Mouse (Mus musculus): Measurements from ENCODE around the gene Phf19. TPM values are rescaled to one million over a fixed set of nuclear protein-coding genes. Genes with fewer than 3 reads are reported as not detected.

The Phf19 gene
- 2.3 and 3.0 TPM in 2 replicates for polyA plus RNA-seq (2015; fragmentation: Nextera tagmentation; extraction: Ambion mirVana)

DNA sequence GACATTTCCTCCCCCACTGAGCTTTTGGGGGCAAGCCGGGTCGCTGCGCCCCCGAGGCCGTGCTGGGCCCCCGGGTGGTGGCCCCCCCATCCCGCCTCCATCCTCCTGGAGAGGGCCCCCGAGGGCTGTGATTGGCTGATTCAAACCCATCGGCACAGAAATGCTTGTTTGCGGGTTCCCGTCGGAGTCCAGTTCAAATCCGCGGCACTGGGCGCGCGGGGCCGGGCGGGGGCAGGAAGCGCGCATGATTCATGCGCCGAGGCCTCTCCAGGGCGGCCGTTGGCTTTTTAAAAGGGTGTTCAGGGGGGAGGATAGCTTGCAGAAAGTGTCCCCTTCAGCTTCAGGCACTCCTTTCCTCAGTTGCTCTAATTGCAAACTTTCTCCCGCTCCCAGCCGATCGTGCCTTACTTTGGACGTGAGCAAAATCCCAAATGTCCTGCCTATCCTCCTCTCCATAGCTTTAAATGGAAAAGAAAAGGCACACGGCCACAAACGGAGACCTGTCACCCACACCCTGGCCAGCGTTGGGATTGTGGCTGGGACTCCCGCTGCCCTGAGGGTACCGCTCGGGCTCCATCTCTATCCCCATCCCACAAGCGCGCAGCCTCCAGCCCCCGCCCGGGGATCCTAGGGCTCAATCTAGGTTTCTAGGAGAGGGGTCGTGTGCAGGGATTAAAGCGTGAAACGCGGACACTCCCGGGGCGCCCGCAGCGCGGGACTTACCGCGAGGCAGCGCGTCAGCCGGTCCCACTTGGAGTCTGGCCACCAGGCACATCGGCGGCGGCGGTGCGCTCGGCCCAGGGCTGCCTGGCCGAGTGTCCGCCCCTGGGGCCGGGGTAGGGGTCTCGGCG is at the start of gene Phf19:
Gene Phf19, minus strand, starts transcription at position 809 of the 851 bp plus-strand sequence.
- Histone ChIP-seq H3K9ac (peak within 1 kb of the TSS; percentile 78), H3K4me3 (replicated peaks) (peak within 1 kb of the TSS; percentile 74), H3K9me3 (replicated peaks) (no peaks in the 10 kb centered on the region), H3K27ac (peak within 1 kb of the TSS; percentile 60), H3K36me3 (peaks cover 20% of the 10 kb centered on the region; the same call in 1 of the 2 replicates), H3K27me3 (peaks cover 39% of the 10 kb centered on the region), H3K4me1 (replicated peaks) (peaks cover 28% of the 10 kb centered on the region), H3K4me2 (peak within 1 kb of the TSS; percentile 90)
- DNase-seq (peak; percentile 32), ATAC-seq (ENCODE audit: low read depth) (peak; percentile 47; the same call in 1 of the 2 replicates)
- WGBS (ENCODE audit: insufficient replicate concordance): under 1% methylated on average over 62 of the region's 64 CpGs

- Histone ChIP-seq H3K36me3 (no peaks in the 10 kb centered on the region), H3K4me3 (replicated peaks) (no peak overlapping the region), H3K9ac (no peak overlapping the region), H3K4me1 (replicated peaks) (peaks cover 11% of the 10 kb centered on the region), H3K4me2 (no peak overlapping the region), H3K27ac (no peak overlapping the region), H3K27me3 (peaks cover 14% of the 10 kb centered on the region), H3K9me3 (replicated peaks) (no peaks in the 10 kb centered on the region)
- WGBS (ENCODE audit: insufficient replicate concordance): 61% methylated on average over 13 of the region's 13 CpGs
- no peak for DNase-seq
- no peak for ATAC-seq (ENCODE audit: low read depth)
Measured at GRCm38 (mm10) chr2:34963371-34963956, 49.6 kb upstream of the Phf19 start.

DNA sequence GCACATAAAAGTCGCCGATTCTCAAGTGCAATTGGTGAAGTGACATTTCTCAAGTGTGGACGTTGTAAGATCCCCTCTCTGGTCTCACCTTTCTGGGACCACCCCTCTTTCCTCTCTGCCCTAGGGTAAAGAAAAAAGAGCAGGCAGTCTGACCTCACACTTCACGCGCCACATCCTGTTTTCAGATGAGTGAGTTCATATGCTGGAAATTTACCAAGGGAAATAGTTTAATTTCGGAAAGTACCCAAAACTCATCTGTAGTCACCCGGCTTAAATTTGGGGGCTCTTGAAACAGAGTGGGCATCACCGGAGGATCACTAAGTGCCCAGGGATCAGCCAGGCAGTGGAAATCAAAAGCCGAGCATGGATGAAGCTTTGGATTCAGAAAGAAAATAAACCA is 49.1 kb upstream of the Phf19 start:
- 67% methylated on average over 9 of the region's 9 CpGs for WGBS (ENCODE audit: insufficient replicate concordance)
- no peak for DNase-seq
- H3K9me3 ChIP-seq (replicated peaks): no peaks in the 10 kb centered on the region
- no peak overlapping the region for H3K27ac ChIP-seq
- peaks cover 11% of the 10 kb centered on the region for H3K4me1 ChIP-seq (replicated peaks)
- no peak for ATAC-seq (ENCODE audit: low read depth)
- H3K9ac ChIP-seq: no peak overlapping the region
- no peak overlapping the region for H3K4me2 ChIP-seq
- H3K4me3 ChIP-seq (replicated peaks): no peak overlapping the region
- H3K27me3 ChIP-seq: peaks cover 14% of the 10 kb centered on the region
- no peaks in the 10 kb centered on the region for H3K36me3 ChIP-seq

- Histone ChIP-seq H3K9ac (no peak overlapping the region), H3K27me3 (peaks cover 14% of the 10 kb centered on the region), H3K4me1 (replicated peaks) (peaks cover 11% of the 10 kb centered on the region), H3K36me3 (no peaks in the 10 kb centered on the region), H3K4me2 (no peak overlapping the region), H3K27ac (no peak overlapping the region), H3K4me3 (replicated peaks) (no peak overlapping the region), H3K9me3 (replicated peaks) (no peaks in the 10 kb centered on the region)
- no peak for DNase-seq
- WGBS (ENCODE audit: insufficient replicate concordance): 59% methylated on average over 2 of the region's 2 CpGs
- no peak for ATAC-seq (ENCODE audit: low read depth)
Measured at GRCm38 (mm10) chr2:34962211-34962610, 48.4 kb upstream of the Phf19 start.

- no peaks in the 10 kb centered on the region for H3K9me3 ChIP-seq (replicated peaks)
- ATAC-seq (ENCODE audit: low read depth) (no peak), DNase-seq (no peak)
- no peak within 1 kb of the TSS; the same call in 1 of the 2 replicates for H3K9ac ChIP-seq
- no peaks in the 10 kb centered on the region for H3K36me3 ChIP-seq
- peaks cover 11% of the 10 kb centered on the region for H3K4me1 ChIP-seq (replicated peaks)
- H3K27me3 ChIP-seq: peaks cover 14% of the 10 kb centered on the region
- H3K4me2 ChIP-seq: peak within 1 kb of the TSS; percentile 47
- 0 out of 2 replicates have a peak within 1 kb of the TSS, but pooled peaks have one; percentile 14 for H3K4me3 ChIP-seq (replicated peaks)
- 9% methylated on average over 20 of the region's 20 CpGs for WGBS (ENCODE audit: insufficient replicate concordance)
- no peak within 1 kb of the TSS for H3K27ac ChIP-seq
Measured at GRCm38 (mm10) chr2:34961481-34962036, 47.7 kb upstream of the Phf19 start, which contains the start of gene Traf1. Gene Traf1 (minus strand): TSS chr2:34961772.

GRCm38 (mm10) chr2:34960966-34961365 is 47.1 kb upstream of the Phf19 start:
- H3K9me3 ChIP-seq (replicated peaks): no peaks in the 10 kb centered on the region
- DNase-seq (no peak), ATAC-seq (ENCODE audit: low read depth) (no peak)
- H3K27ac ChIP-seq: no peak overlapping the region
- 51% methylated on average over 6 of the region's 6 CpGs for WGBS (ENCODE audit: insufficient replicate concordance)
- no peaks in the 10 kb centered on the region for H3K36me3 ChIP-seq
- H3K9ac ChIP-seq: no peak overlapping the region
- H3K4me1 ChIP-seq (replicated peaks): peaks cover 10% of the 10 kb centered on the region
- 0 out of 2 replicates have a peak overlapping the region, but pooled peaks have one; percentile 14 for H3K4me3 ChIP-seq (replicated peaks)
- peak overlapping the region; percentile 47 for H3K4me2 ChIP-seq
- peaks cover 14% of the 10 kb centered on the region for H3K27me3 ChIP-seq

GRCm38 (mm10) chr2:34960466-34960865 is 46.6 kb upstream of the Phf19 start:
- Histone ChIP-seq H3K9ac (no peak overlapping the region), H3K27ac (no peak overlapping the region), H3K4me3 (replicated peaks) (no peak overlapping the region), H3K4me2 (no peak overlapping the region), H3K36me3 (no peaks in the 10 kb centered on the region), H3K4me1 (replicated peaks) (peaks cover 5% of the 10 kb centered on the region), H3K9me3 (replicated peaks) (no peaks in the 10 kb centered on the region), H3K27me3 (peaks cover 14% of the 10 kb centered on the region)
- 63% methylated on average over 4 of the region's 5 CpGs for WGBS (ENCODE audit: insufficient replicate concordance)
- no peak for ATAC-seq (ENCODE audit: low read depth)
- no peak for DNase-seq

GRCm38 (mm10) chr2:34958582-34958981 is 44.8 kb upstream of the Phf19 start:
- no peak for ATAC-seq (ENCODE audit: low read depth)
- H3K36me3 ChIP-seq: no peaks in the 10 kb centered on the region
- H3K9me3 ChIP-seq (replicated peaks): no peaks in the 10 kb centered on the region
- H3K27ac ChIP-seq: no peak overlapping the region
- no peak overlapping the region for H3K4me3 ChIP-seq (replicated peaks)
- H3K4me2 ChIP-seq: no peak overlapping the region
- H3K4me1 ChIP-seq (replicated peaks): 0 out of 2 replicates have a peak, but pooled peaks cover 3% of the 10 kb centered on the region
- WGBS (ENCODE audit: insufficient replicate concordance): 54% methylated on average over 7 of the region's 7 CpGs
- H3K27me3 ChIP-seq: peaks cover 14% of the 10 kb centered on the region
- H3K9ac ChIP-seq: no peak overlapping the region
- DNase-seq: no peak

DNA sequence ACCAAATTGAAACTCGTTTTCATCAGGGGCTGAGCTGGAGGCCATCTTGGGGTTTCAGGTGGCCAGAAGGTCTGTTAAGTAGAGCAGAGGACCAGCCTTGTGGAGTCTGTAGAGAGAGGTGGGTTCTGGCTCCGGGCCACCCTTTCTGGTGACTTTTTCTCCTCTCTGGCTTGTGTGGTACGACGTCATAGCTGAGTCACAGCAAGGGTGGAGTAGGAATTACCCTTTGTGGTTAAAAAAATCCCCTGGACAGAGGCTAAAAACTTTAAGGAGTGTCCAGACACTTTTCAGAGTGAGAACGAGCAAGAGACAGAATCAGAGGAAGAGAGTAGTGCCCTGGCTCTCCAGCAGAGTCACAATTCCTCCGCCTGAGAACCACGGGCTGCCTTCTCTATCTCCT is 44.2 kb upstream of the Phf19 start:
- DNase-seq (no peak), ATAC-seq (ENCODE audit: low read depth) (no peak)
- WGBS (ENCODE audit: insufficient replicate concordance): 48% methylated on average over 7 of the region's 7 CpGs
- Histone ChIP-seq H3K4me3 (replicated peaks) (no peak overlapping the region), H3K9me3 (replicated peaks) (no peaks in the 10 kb centered on the region), H3K4me2 (no peak overlapping the region), H3K4me1 (replicated peaks) (0 out of 2 replicates have a peak, but pooled peaks cover 3% of the 10 kb centered on the region), H3K27ac (no peak overlapping the region), H3K9ac (no peak overlapping the region), H3K36me3 (no peaks in the 10 kb centered on the region), H3K27me3 (peaks cover 14% of the 10 kb centered on the region)

- peaks cover 14% of the 10 kb centered on the region for H3K27me3 ChIP-seq
- no peak overlapping the region for H3K27ac ChIP-seq
- no peak for DNase-seq
- 0 out of 2 replicates have a peak, but pooled peaks cover 3% of the 10 kb centered on the region for H3K4me1 ChIP-seq (replicated peaks)
- no peak overlapping the region for H3K4me2 ChIP-seq
- 35% methylated on average over 1 of the region's 1 CpGs for WGBS (ENCODE audit: insufficient replicate concordance)
- no peak for ATAC-seq (ENCODE audit: low read depth)
- H3K4me3 ChIP-seq (replicated peaks): no peak overlapping the region
- no peaks in the 10 kb centered on the region for H3K9me3 ChIP-seq (replicated peaks)
- H3K9ac ChIP-seq: no peak overlapping the region
- H3K36me3 ChIP-seq: no peaks in the 10 kb centered on the region
Measured at GRCm38 (mm10) chr2:34957405-34957804, 43.6 kb upstream of the Phf19 start.

- H3K4me3 ChIP-seq (replicated peaks): no peak overlapping the region
- no peaks in the 10 kb centered on the region for H3K36me3 ChIP-seq
- no peak overlapping the region for H3K4me2 ChIP-seq
- 0 out of 2 replicates have a peak, but pooled peaks cover 3% of the 10 kb centered on the region for H3K4me1 ChIP-seq (replicated peaks)
- no peaks in the 10 kb centered on the region for H3K9me3 ChIP-seq (replicated peaks)
- H3K27me3 ChIP-seq: peaks cover 14% of the 10 kb centered on the region
- DNase-seq: no peak
- H3K9ac ChIP-seq: no peak overlapping the region
- WGBS (ENCODE audit: insufficient replicate concordance): 43% methylated on average over 5 of the region's 5 CpGs
- no peak for ATAC-seq (ENCODE audit: low read depth)
- H3K27ac ChIP-seq: no peak overlapping the region
Measured at GRCm38 (mm10) chr2:34956941-34957340, 43.1 kb upstream of the Phf19 start.
